Mouse (Mus musculus) olfactory bulb, adult 2 months (tissue): ENCODE results near the gene Ak9. TPM values are rescaled to one million over a fixed set of nuclear protein-coding genes. Genes with fewer than 3 reads are reported as not detected.
"Not testable (repeated sequence)": the region's sequence is repeated elsewhere in the genome, so short reads cannot be mapped to it uniquely, and the experiment has no call there.

Experiments used
- H3K27ac ChIP-seq: fragments of 200-500 bp; 2 replicates; pipeline ENCODE4 v1.5.1; 2012; ENCODE audit warnings: low read depth, low read length; ENCODE audit not compliant: insufficient read depth
- H3K4me1 ChIP-seq: fragments of 200-500 bp; 2 replicates; pipeline ENCODE4 v1.6.1; 2012; ENCODE audit warnings: low read length; ENCODE audit not compliant: control insufficient read depth, insufficient read depth
- H3K4me3 ChIP-seq: fragments of 200-500 bp; 2 replicates; pipeline ENCODE4 v1.5.1; 2012; ENCODE audit warnings: mild to moderate bottlenecking, low read depth, low read length, moderate library complexity; ENCODE audit not compliant: insufficient read depth
- CTCF ChIP-seq: fragments of 200-500 bp; IDR thresholded peaks from 2 replicates; pipeline ENCODE4 v1.5.1; 2012; ENCODE audit warnings: low read depth, mild to moderate bottlenecking, low read length, moderate library complexity; ENCODE audit not compliant: insufficient read depth
- POLR2A ChIP-seq: fragments of 200-500 bp; IDR thresholded peaks from 2 replicates; pipeline ENCODE4 v1.6.1; 2012; ENCODE audit warnings: mild to moderate bottlenecking, low read depth, low read length, moderate library complexity; ENCODE audit not compliant: insufficient read depth
- WGBS: fragments of 180-500 bp; shearing (Covaris S2); methylation state at CpG from one replicate; pipeline ENCODE4 v1.1.7; 2018; 5-methylcytosine and 5-hydroxymethylcytosine counted together
- polyA plus RNA-seq: library from polyadenylated mRNA; stranded (reverse); fragments of >200 nt; gene quantifications from 2 replicates; pipeline ENCODE4 v1.2.4, GENCODE M21; 2012; ENCODE audit warnings: low replicate concordance; ENCODE audit not compliant: missing spikeins, insufficient read depth, insufficient read length

Gene Ak9
- polyA plus RNA-seq, 1 experiment = not detected

GRCm38 (mm10) chr10:41393555-41393954 is 89.8 kb downstream of the Ak9 start:
- no peak for TF ChIP-seq POLR2A
- no peak for TF ChIP-seq CTCF
- no peak overlapping the region for H3K4me3 ChIP-seq
- H3K27ac ChIP-seq = no peak overlapping the region
- peaks cover 2% of the 10 kb centered on the region; the same call in 1 of the 2 replicates for H3K4me1 ChIP-seq
- 59% methylated on average over 2 of the region's 2 CpGs for WGBS

GRCm38 (mm10) chr10:41401097-41401496 is 97.3 kb downstream of the Ak9 start:
- Histone ChIP-seq H3K27ac (no peak overlapping the region), H3K4me1 (no peaks in the 10 kb centered on the region), H3K4me3 (no peak overlapping the region)
- TF ChIP-seq POLR2A (no peak), CTCF (no peak)
- 81% methylated on average over 3 of the region's 3 CpGs for WGBS

- Histone ChIP-seq H3K4me1 (no peaks in the 10 kb centered on the region), H3K27ac (no peak overlapping the region), H3K4me3 (no peak overlapping the region)
- WGBS = 75% methylated on average over 2 of the region's 2 CpGs
- TF ChIP-seq CTCF (no peak), POLR2A (no peak)
Measured at GRCm38 (mm10) chr10:41403364-41403763, 99.6 kb downstream of the Ak9 start.

- WGBS = 19% methylated on average over 3 of the region's 3 CpGs
- Histone ChIP-seq H3K27ac (no peak overlapping the region), H3K4me3 (no peak overlapping the region), H3K4me1 (no peaks in the 10 kb centered on the region)
- no peak for TF ChIP-seq CTCF
- TF ChIP-seq POLR2A = no peak
Measured at GRCm38 (mm10) chr10:41403893-41404612, 100.3 kb downstream of the Ak9 start.

GRCm38 (mm10) chr10:41410176-41410575 is 106.4 kb downstream of the Ak9 start:
- WGBS = 96% methylated on average over 4 of the region's 4 CpGs
- not testable (repeated sequence) for H3K27ac ChIP-seq

GRCm38 (mm10) chr10:41410821-41411220 is 107.0 kb downstream of the Ak9 start:
- H3K4me3 ChIP-seq, H3K4me1 ChIP-seq, H3K27ac ChIP-seq: not testable (repeated sequence)
- 97% methylated on average over 1 of the region's 1 CpGs for WGBS

More at GRCm38 (mm10) chr10:41410176-41410575, 106.4 kb downstream of the Ak9 start:
- H3K4me1 ChIP-seq, H3K4me3 ChIP-seq: not testable (repeated sequence)

GRCm38 (mm10) chr10:41413471-41413870 is 109.7 kb downstream of the Ak9 start:
- 89% methylated on average over 1 of the region's 1 CpGs for WGBS

GRCm38 (mm10) chr10:41415368-41415767 is 111.6 kb downstream of the Ak9 start:
- H3K27ac ChIP-seq, H3K4me1 ChIP-seq, H3K4me3 ChIP-seq: not testable (repeated sequence)
- WGBS = 98% methylated on average over 2 of the region's 2 CpGs

More at GRCm38 (mm10) chr10:41413471-41413870, 109.7 kb downstream of the Ak9 start:
- H3K4me1 ChIP-seq, H3K4me3 ChIP-seq, H3K27ac ChIP-seq: not testable (repeated sequence)

GRCm38 (mm10) chr10:41420496-41421200 is 116.9 kb downstream of the Ak9 start:
- TF ChIP-seq POLR2A (no peak), CTCF (no peak)
- no peak overlapping the region for H3K27ac ChIP-seq

GRCm38 (mm10) chr10:41423681-41424080 is 119.9 kb downstream of the Ak9 start:
- TF ChIP-seq CTCF (no peak), POLR2A (no peak)
- 81% methylated on average over 2 of the region's 2 CpGs for WGBS
- Histone ChIP-seq H3K4me3 (no peak overlapping the region), H3K27ac (no peak overlapping the region), H3K4me1 (no peaks in the 10 kb centered on the region)

More at GRCm38 (mm10) chr10:41420496-41421200, 116.9 kb downstream of the Ak9 start:
- WGBS = 80% methylated on average over 9 of the region's 9 CpGs
- H3K4me3 ChIP-seq = no peak overlapping the region
- H3K4me1 ChIP-seq = no peaks in the 10 kb centered on the region
